Mouse (Mus musculus) lung, embryonic 16.5 days (tissue): ENCODE results near the gene Lsm3. TPM values are rescaled to one million over a fixed set of nuclear protein-coding genes. Genes with fewer than 3 reads are reported as not detected.

Experiments used
- ATAC-seq: fragments of 200-750 bp; cut with Nextera tagmentation; 2 replicates; pipeline ENCODE4 v1.8.0; 2017; ENCODE audit warnings: low read depth, mild to moderate bottlenecking, moderate library complexity
- H3K27ac ChIP-seq: fragments of 300-500 bp; sonication (generic); 2 replicates; pipeline ENCODE4 v1.5.1; 2014; ENCODE audit warnings: mild to moderate bottlenecking, control low read depth, low read length
- H3K27me3 ChIP-seq: fragments of 300-500 bp; sonication (generic); 2 replicates; pipeline ENCODE4 v1.6.1; 2014; ENCODE audit warnings: low read depth, low read length, mixed read lengths; ENCODE audit not compliant: control insufficient read depth, insufficient read depth
- H3K36me3 ChIP-seq: fragments of 300-500 bp; sonication (generic); 2 replicates; pipeline ENCODE4 v1.6.1; 2014; ENCODE audit warnings: low read length; ENCODE audit not compliant: control insufficient read depth, insufficient read depth
- H3K4me1 ChIP-seq: fragments of 300-500 bp; sonication (generic); replicated peaks from 2 replicates; pipeline ENCODE4 v1.6.1; 2014; ENCODE audit warnings: low read length, mixed read lengths; ENCODE audit not compliant: control insufficient read depth, insufficient read depth
- H3K4me2 ChIP-seq: fragments of 300-500 bp; sonication (generic); 2 replicates; pipeline ENCODE4 v1.6.1; 2014; ENCODE audit warnings: low read depth, low read length, control low read depth
- H3K4me3 ChIP-seq: fragments of 300-500 bp; sonication (generic); 2 replicates; pipeline ENCODE4 v1.5.1; 2014; ENCODE audit warnings: mild to moderate bottlenecking, low read length, control low read depth
- H3K9ac ChIP-seq: fragments of 300-500 bp; sonication (generic); 2 replicates; pipeline ENCODE4 v1.6.1; 2014; ENCODE audit warnings: low read length, control low read depth
- H3K9me3 ChIP-seq: fragments of 300-500 bp; sonication (generic); 2 replicates; pipeline ENCODE4 v1.6.1; 2016; ENCODE audit warnings: low read length; ENCODE audit not compliant: control insufficient read depth
- WGBS: fragments of 180-500 bp; shearing (Covaris S2); extraction: QIAGEN DNeasy Blood & Tissue Kit; methylation state at CpG from one replicate; pipeline ENCODE4 v1.1.7; 2014; 5-methylcytosine and 5-hydroxymethylcytosine counted together
- polyA plus RNA-seq: library from polyadenylated mRNA; unstranded; fragments of >200 nt; fragmentation: Nextera tagmentation; extraction: Ambion mirVana; gene quantifications from 2 replicates; pipeline ENCODE4 v1.2.1, GENCODE M21; 2015

The Lsm3 gene
- polyA plus RNA-seq, 1 experiment from 2014 or later, result 255 TPM

- 46% methylated on average over 5 of the region's 5 CpGs for WGBS
- peaks cover 8% of the 10 kb centered on the region; the same call in 1 of the 2 replicates for H3K36me3 ChIP-seq
- peak; percentile 62; the same call in 1 of the 2 replicates for ATAC-seq
- H3K27me3 ChIP-seq, result no peaks in the 10 kb centered on the region
- no peak overlapping the region for H3K4me3 ChIP-seq
- H3K9me3 ChIP-seq, result no peaks in the 10 kb centered on the region
- H3K4me1 ChIP-seq, result peaks cover 2% of the 10 kb centered on the region
- no peak overlapping the region for H3K4me2 ChIP-seq
- no peak overlapping the region for H3K9ac ChIP-seq
- no peak overlapping the region for H3K27ac ChIP-seq
Measured at GRCm38 (mm10) chr6:91527227-91527860, 11.6 kb downstream of the Lsm3 start.

DNA sequence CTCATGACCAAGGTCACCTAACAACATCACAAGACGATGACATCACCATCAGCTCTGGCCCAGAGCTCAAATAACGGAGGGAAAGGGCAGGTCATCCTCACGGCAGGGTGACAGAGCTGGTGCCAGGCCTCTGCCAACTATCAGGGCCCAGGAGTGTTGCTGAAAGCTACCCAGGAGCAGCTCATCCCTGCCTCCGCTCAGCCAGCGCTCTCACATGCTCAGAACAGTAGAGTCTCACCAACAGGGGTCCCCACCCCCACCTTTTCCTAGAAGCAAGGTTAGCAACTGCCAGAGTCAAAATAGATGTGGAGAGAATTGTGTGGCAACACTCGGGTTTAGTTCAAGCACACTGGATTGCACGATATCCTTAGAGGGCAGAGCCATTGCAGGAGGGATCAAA, 12.5 kb downstream of the Lsm3 start:
- Histone ChIP-seq H3K27me3 (no peaks in the 10 kb centered on the region), H3K36me3 (peaks cover 2% of the 10 kb centered on the region; the same call in 1 of the 2 replicates), H3K4me3 (no peak overlapping the region), H3K27ac (no peak overlapping the region), H3K9me3 (no peaks in the 10 kb centered on the region), H3K9ac (no peak overlapping the region), H3K4me2 (no peak overlapping the region), H3K4me1 (peaks cover 8% of the 10 kb centered on the region)
- WGBS, result 64% methylated on average over 7 of the region's 7 CpGs
- no peak for ATAC-seq

GRCm38 (mm10) chr6:91530673-91531072, 14.9 kb downstream of the Lsm3 start:
- no peak overlapping the region for H3K9ac ChIP-seq
- H3K27ac ChIP-seq, result no peak overlapping the region
- peaks cover 14% of the 10 kb centered on the region for H3K4me1 ChIP-seq
- H3K9me3 ChIP-seq, result no peaks in the 10 kb centered on the region
- H3K4me2 ChIP-seq, result no peak overlapping the region
- ATAC-seq, result no peak
- H3K4me3 ChIP-seq, result no peak overlapping the region
- WGBS, result 86% methylated on average over 8 of the region's 8 CpGs
- H3K36me3 ChIP-seq, result no peaks in the 10 kb centered on the region
- no peaks in the 10 kb centered on the region for H3K27me3 ChIP-seq

GRCm38 (mm10) chr6:91531276-91531675, 15.5 kb downstream of the Lsm3 start:
- H3K9me3 ChIP-seq, result no peaks in the 10 kb centered on the region
- WGBS, result 65% methylated on average over 6 of the region's 6 CpGs
- H3K4me1 ChIP-seq, result peaks cover 14% of the 10 kb centered on the region
- ATAC-seq, result no peak
- H3K9ac ChIP-seq, result no peak overlapping the region
- no peak overlapping the region for H3K4me2 ChIP-seq
- H3K36me3 ChIP-seq, result no peaks in the 10 kb centered on the region
- H3K27ac ChIP-seq, result no peak overlapping the region
- H3K4me3 ChIP-seq, result no peak overlapping the region
- no peaks in the 10 kb centered on the region for H3K27me3 ChIP-seq

- peak overlapping the region; percentile 22 for H3K27ac ChIP-seq
- H3K9ac ChIP-seq, result no peak overlapping the region
- no peak overlapping the region for H3K4me3 ChIP-seq
- no peaks in the 10 kb centered on the region for H3K27me3 ChIP-seq
- no peaks in the 10 kb centered on the region for H3K36me3 ChIP-seq
- no peaks in the 10 kb centered on the region for H3K9me3 ChIP-seq
- H3K4me2 ChIP-seq, result no peak overlapping the region
- ATAC-seq, result peak; percentile 24; the same call in 1 of the 2 replicates
- H3K4me1 ChIP-seq, result peaks cover 14% of the 10 kb centered on the region
- WGBS, result 35% methylated on average over 6 of the region's 6 CpGs
Measured at GRCm38 (mm10) chr6:91532661-91533060, 16.9 kb downstream of the Lsm3 start.

DNA sequence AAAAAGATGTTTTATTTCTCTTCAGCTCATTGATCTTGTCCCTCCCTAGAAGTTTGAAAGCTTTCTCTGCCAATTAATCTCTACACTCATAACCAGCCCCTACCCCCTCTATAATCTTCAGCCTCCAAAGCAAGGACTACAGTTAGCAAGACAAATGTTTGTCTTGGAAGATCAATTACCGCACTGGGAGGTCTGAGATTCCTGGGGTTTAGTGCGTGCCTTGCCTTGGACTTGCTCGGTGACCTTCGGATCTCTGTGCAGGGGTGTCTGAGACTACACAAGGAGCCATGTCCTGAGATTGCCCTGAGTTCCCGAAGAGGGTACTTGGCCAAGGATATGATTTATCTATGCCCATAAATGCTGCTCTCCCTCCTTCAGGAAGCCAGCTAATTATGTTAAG, 17.6 kb downstream of the Lsm3 start:
- Histone ChIP-seq H3K36me3 (no peaks in the 10 kb centered on the region), H3K9ac (no peak overlapping the region), H3K4me2 (no peak overlapping the region), H3K27me3 (no peaks in the 10 kb centered on the region), H3K4me3 (no peak overlapping the region), H3K9me3 (no peaks in the 10 kb centered on the region), H3K4me1 (peaks cover 14% of the 10 kb centered on the region), H3K27ac (no peak overlapping the region)
- peak; percentile 72 for ATAC-seq
- 14% methylated on average over 5 of the region's 5 CpGs for WGBS

- H3K9me3 ChIP-seq, result no peaks in the 10 kb centered on the region
- no peak overlapping the region for H3K4me3 ChIP-seq
- ATAC-seq, result 0 out of 2 replicates have a peak, but pooled peaks have one; percentile 32
- H3K36me3 ChIP-seq, result no peaks in the 10 kb centered on the region
- no peak overlapping the region for H3K27ac ChIP-seq
- H3K9ac ChIP-seq, result no peak overlapping the region
- no peak overlapping the region for H3K4me2 ChIP-seq
- no peaks in the 10 kb centered on the region for H3K27me3 ChIP-seq
- 16% methylated on average over 2 of the region's 2 CpGs for WGBS
- peaks cover 14% of the 10 kb centered on the region for H3K4me1 ChIP-seq
Measured at GRCm38 (mm10) chr6:91533771-91534170, 18.0 kb downstream of the Lsm3 start.

DNA sequence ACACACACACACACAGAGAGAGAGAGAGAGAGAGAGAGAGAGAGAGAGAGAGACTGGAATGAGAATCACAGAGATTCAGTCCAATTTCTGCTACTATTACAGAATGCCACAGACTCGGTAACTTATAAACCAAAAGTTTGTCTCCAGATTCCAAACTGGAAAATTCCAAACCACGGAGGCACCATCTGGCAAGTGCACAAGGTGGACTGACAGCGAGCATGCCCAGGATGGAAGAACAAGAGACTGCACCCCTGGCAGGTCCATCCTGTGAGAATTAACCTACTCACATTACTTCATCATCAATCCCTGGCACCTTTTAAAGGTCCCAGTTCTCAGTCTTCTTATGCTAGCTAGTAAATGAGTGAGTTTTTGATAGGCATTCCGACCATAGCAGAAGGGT, 18.5 kb downstream of the Lsm3 start:
- no peaks in the 10 kb centered on the region for H3K27me3 ChIP-seq
- H3K9me3 ChIP-seq, result no peaks in the 10 kb centered on the region
- no peak overlapping the region for H3K4me2 ChIP-seq
- no peak for ATAC-seq
- H3K4me3 ChIP-seq, result no peak overlapping the region
- H3K9ac ChIP-seq, result no peak overlapping the region
- WGBS, result 58% methylated on average over 4 of the region's 4 CpGs
- H3K36me3 ChIP-seq, result no peaks in the 10 kb centered on the region
- no peak overlapping the region for H3K27ac ChIP-seq
- peaks cover 14% of the 10 kb centered on the region for H3K4me1 ChIP-seq

DNA sequence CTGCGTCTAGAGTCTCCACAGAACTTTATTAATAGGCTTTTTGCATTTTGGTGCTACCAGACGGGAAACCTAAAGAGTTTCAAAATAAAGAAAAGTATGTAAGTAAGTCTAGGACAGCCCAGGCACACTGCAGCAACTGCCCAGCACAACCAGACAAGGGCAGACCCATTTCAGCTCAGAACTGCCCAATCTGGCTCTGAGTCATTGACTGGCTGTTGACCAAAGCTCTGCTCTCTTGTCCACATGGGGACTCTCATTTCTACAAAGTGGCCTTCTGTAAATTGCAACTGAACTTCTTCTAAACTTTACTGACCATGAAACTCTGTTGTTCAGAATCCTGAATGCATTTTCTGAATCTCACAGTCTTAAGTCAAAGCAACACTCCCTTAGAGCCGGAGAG, 19.5 kb downstream of the Lsm3 start:
- peaks cover 14% of the 10 kb centered on the region for H3K4me1 ChIP-seq
- no peak overlapping the region for H3K9ac ChIP-seq
- H3K27me3 ChIP-seq, result no peaks in the 10 kb centered on the region
- H3K27ac ChIP-seq, result no peak overlapping the region
- H3K4me2 ChIP-seq, result no peak overlapping the region
- no peak overlapping the region for H3K4me3 ChIP-seq
- no peak for ATAC-seq
- WGBS, result 82% methylated on average over 3 of the region's 3 CpGs
- no peaks in the 10 kb centered on the region for H3K9me3 ChIP-seq
- H3K36me3 ChIP-seq, result no peaks in the 10 kb centered on the region
